Mouse (Mus musculus) hindbrain, embryonic 11.5 days (tissue): Measurements from ENCODE around the gene Spon1. TPM values are rescaled to one million over a fixed set of nuclear protein-coding genes. Genes with fewer than 3 reads are reported as not detected.

Experiments used
- ATAC-seq: fragments of 200-750 bp; cut with Nextera tagmentation; 2 replicates; pipeline ENCODE4 v1.8.0; 2017; ENCODE audit warnings: mild to moderate bottlenecking, moderate TSS enrichment, moderate library complexity; ENCODE audit not compliant: low FRiP score
- DNase-seq: peaks from one replicate; pipeline ENCODE4 v3.0.0-alpha.2; 2015; ENCODE audit warnings: low spot score
- H3K27ac ChIP-seq: fragments of 300-500 bp; sonication (generic); 2 replicates; pipeline ENCODE4 v1.5.1; 2014; ENCODE audit warnings: mild to moderate bottlenecking, low read depth, low read length
- H3K27me3 ChIP-seq: fragments of 300-500 bp; sonication (generic); 2 replicates; pipeline ENCODE4 v1.6.1; 2014; ENCODE audit warnings: mild to moderate bottlenecking, low read length, moderate library complexity, mixed read lengths; ENCODE audit not compliant: control insufficient read depth, insufficient read depth
- H3K36me3 ChIP-seq: fragments of 300-500 bp; sonication (generic); 2 replicates; pipeline ENCODE4 v1.6.1; 2014; ENCODE audit warnings: mild to moderate bottlenecking, low read length, moderate library complexity, mixed read lengths; ENCODE audit not compliant: control insufficient read depth, insufficient read depth
- H3K4me1 ChIP-seq: fragments of 300-500 bp; sonication (generic); replicated peaks from 2 replicates; pipeline ENCODE4 v1.6.1; 2014; ENCODE audit warnings: low read length, mixed read lengths; ENCODE audit not compliant: control insufficient read depth, insufficient read depth
- H3K4me2 ChIP-seq: fragments of 300-500 bp; sonication (generic); replicated peaks from 2 replicates; pipeline ENCODE4 v1.6.1; 2014; ENCODE audit warnings: mild to moderate bottlenecking, low read depth, low read length
- H3K4me3 ChIP-seq: fragments of 300-500 bp; sonication (generic); 2 replicates; pipeline ENCODE4 v1.5.1; 2014; ENCODE audit warnings: low read depth, low read length
- H3K9ac ChIP-seq: fragments of 300-500 bp; sonication (generic); 2 replicates; pipeline ENCODE4 v1.6.1; 2014; ENCODE audit warnings: low read depth, low read length
- H3K9me3 ChIP-seq: fragments of 300-500 bp; sonication (generic); 2 replicates; pipeline ENCODE4 v1.6.1; 2016; ENCODE audit warnings: low read length; ENCODE audit not compliant: control insufficient read depth
- WGBS: fragments of 180-500 bp; shearing (Covaris S2); extraction: QIAGEN DNeasy Blood & Tissue Kit; methylation state at CpG from one replicate; pipeline ENCODE4 v1.1.7; 2014; 5-methylcytosine and 5-hydroxymethylcytosine counted together
- polyA plus RNA-seq: library from polyadenylated mRNA; unstranded; fragments of >200 nt; fragmentation: Nextera tagmentation; extraction: Ambion mirVana; gene quantifications from 2 replicates; pipeline ENCODE4 v1.2.1, GENCODE M21; 2014

Spon1 gene
- polyA plus RNA-seq, 1 experiment from 2014 or later: 72.3 TPM

- no peak for DNase-seq
- Histone ChIP-seq H3K4me2 (no peak overlapping the region), H3K9ac (no peak overlapping the region), H3K4me1 (no peaks in the 10 kb centered on the region), H3K36me3 (no peaks in the 10 kb centered on the region), H3K27ac (no peak overlapping the region), H3K27me3 (no peaks in the 10 kb centered on the region), H3K9me3 (no peaks in the 10 kb centered on the region), H3K4me3 (no peak overlapping the region)
- ATAC-seq: no peak
- WGBS: 84% methylated on average over 6 of the region's 6 CpGs
Observed at GRCm38 (mm10) chr7:114086021-114086710, 320.4 kb downstream of the Spon1 start.

GRCm38 (mm10) chr7:114087341-114087740 lies 321.5 kb downstream of the Spon1 start:
- DNase-seq (no peak), ATAC-seq (no peak)
- no peaks in the 10 kb centered on the region for H3K27me3 ChIP-seq
- no peak overlapping the region for H3K4me3 ChIP-seq
- H3K36me3 ChIP-seq: no peaks in the 10 kb centered on the region
- no peak overlapping the region for H3K27ac ChIP-seq
- no peaks in the 10 kb centered on the region for H3K4me1 ChIP-seq
- WGBS: 57% methylated on average over 6 of the region's 6 CpGs
- H3K9me3 ChIP-seq: no peaks in the 10 kb centered on the region
- no peak overlapping the region for H3K4me2 ChIP-seq
- H3K9ac ChIP-seq: no peak overlapping the region

- Histone ChIP-seq H3K9ac (no peak overlapping the region), H3K4me3 (no peak overlapping the region), H3K36me3 (no peaks in the 10 kb centered on the region), H3K4me1 (no peaks in the 10 kb centered on the region), H3K9me3 (no peaks in the 10 kb centered on the region), H3K27me3 (no peaks in the 10 kb centered on the region), H3K4me2 (no peak overlapping the region), H3K27ac (no peak overlapping the region)
- no peak for ATAC-seq
- 16% methylated on average over 11 of the region's 11 CpGs for WGBS
- no peak for DNase-seq
Observed at GRCm38 (mm10) chr7:114087986-114088385, 322.2 kb downstream of the Spon1 start.

- H3K27ac ChIP-seq: no peak overlapping the region
- no peak overlapping the region for H3K4me2 ChIP-seq
- H3K4me3 ChIP-seq: no peak overlapping the region
- 66% methylated on average over 5 of the region's 5 CpGs for WGBS
- H3K4me1 ChIP-seq: no peaks in the 10 kb centered on the region
- DNase-seq (no peak), ATAC-seq (no peak)
- no peaks in the 10 kb centered on the region for H3K27me3 ChIP-seq
- H3K36me3 ChIP-seq: no peaks in the 10 kb centered on the region
- H3K9me3 ChIP-seq: no peaks in the 10 kb centered on the region
- no peak overlapping the region for H3K9ac ChIP-seq
Observed at GRCm38 (mm10) chr7:114088918-114089317, 323.1 kb downstream of the Spon1 start.

GRCm38 (mm10) chr7:114090231-114090630 lies 324.4 kb downstream of the Spon1 start:
- no peak overlapping the region for H3K27ac ChIP-seq
- DNase-seq (no peak), ATAC-seq (no peak)
- no peak overlapping the region for H3K4me3 ChIP-seq
- H3K4me1 ChIP-seq: no peaks in the 10 kb centered on the region
- H3K9me3 ChIP-seq: no peaks in the 10 kb centered on the region
- H3K4me2 ChIP-seq: no peak overlapping the region
- H3K27me3 ChIP-seq: no peaks in the 10 kb centered on the region
- H3K36me3 ChIP-seq: no peaks in the 10 kb centered on the region
- WGBS: 81% methylated on average over 3 of the region's 3 CpGs
- H3K9ac ChIP-seq: no peak overlapping the region

- H3K27me3 ChIP-seq: no peaks in the 10 kb centered on the region
- H3K4me1 ChIP-seq: no peaks in the 10 kb centered on the region
- ATAC-seq (no peak), DNase-seq (no peak)
- H3K4me3 ChIP-seq: no peak overlapping the region
- no peak overlapping the region for H3K4me2 ChIP-seq
- H3K9ac ChIP-seq: no peak overlapping the region
- 82% methylated on average over 10 of the region's 10 CpGs for WGBS
- H3K36me3 ChIP-seq: no peaks in the 10 kb centered on the region
- H3K27ac ChIP-seq: no peak overlapping the region
- H3K9me3 ChIP-seq: no peaks in the 10 kb centered on the region
Observed at GRCm38 (mm10) chr7:114090892-114091545, 325.2 kb downstream of the Spon1 start.
